Comparison of ENCODE assay signal across 8 mouse cellular contexts in genomic region chr10:30655655-30656054, GRCm38 (mm10). TPM values are rescaled to one million over a fixed set of nuclear protein-coding genes. Genes with fewer than 3 reads are reported as not detected.
A peak's percentile ranks its signal among the peaks of the same experiment; 100 is the strongest.
DNase-seq lines count a peak whose midpoint lies in the region; ATAC-seq and TF ChIP-seq lines count a peak whose summit lies in the region.

No protein-coding gene starts in this region.

- H3K4me1 ChIP-seq in kidney, adult 2 months (ENCODE audit: control insufficient read depth, insufficient read depth, low read length): no peaks in the 10 kb centered on the region
- no peaks in the 10 kb centered on the region for H3K4me1 ChIP-seq in embryonic facial prominence, embryonic 12.5 days
- H3K4me1 ChIP-seq in forebrain, postnatal 0 days (ENCODE audit: insufficient read depth): no peaks in the 10 kb centered on the region

- peak; percentile 30 for DNase-seq in kidney, adult 2 months
- no peak for DNase-seq in kidney, adult 18-20 months
- peak; percentile 31 to 44 for DNase-seq in kidney, postnatal 4 days
- peak; percentile 42 for DNase-seq in neural tube, embryonic 10.5 days (ENCODE audit: extremely low spot score, low spot score)
- no peak for DNase-seq in left cerebral cortex, postnatal 14 days (ENCODE audit: low spot score in 2 of 2)
- no peak for DNase-seq in adrenal gland, postnatal 25 days
- DNase-seq in forebrain, postnatal 0 days: no peak

- WGBS in kidney, adult 2 months: 24% methylated on average over 5 of the region's 5 CpGs
- WGBS in embryonic facial prominence, embryonic 12.5 days: 5% methylated on average over 5 of the region's 5 CpGs
- WGBS in forebrain, postnatal 0 days: 27% methylated on average over 5 of the region's 5 CpGs

- no peak for TF ChIP-seq POLR2A in kidney, adult 2 months (IDR thresholded peaks at IDR 0.05; ENCODE audit: low read depth, low read length)

- peak overlapping the region; percentile 5; the same call in 1 of the 2 replicates for H3K27ac ChIP-seq in kidney, adult 2 months (ENCODE audit: insufficient read depth, low read depth, low read length)
- H3K27ac ChIP-seq in embryonic facial prominence, embryonic 12.5 days: 0 out of 2 replicates have a peak overlapping the region, but pooled peaks have one; percentile 57
- H3K27ac ChIP-seq in forebrain, postnatal 0 days (ENCODE audit: low read depth, low read length): no peak overlapping the region

- H3K4me2 ChIP-seq in embryonic facial prominence, embryonic 12.5 days (replicated peaks): peak overlapping the region; percentile 47
- H3K4me2 ChIP-seq in forebrain, postnatal 0 days (ENCODE audit: low read depth): no peak overlapping the region

- no peaks in the 10 kb centered on the region for H3K27me3 ChIP-seq in kidney, adult 2 months (replicated peaks; ENCODE audit: control insufficient read depth, insufficient read depth, low read length)
- no peaks in the 10 kb centered on the region for H3K27me3 ChIP-seq in embryonic facial prominence, embryonic 12.5 days
- no peaks in the 10 kb centered on the region for H3K27me3 ChIP-seq in forebrain, postnatal 0 days (ENCODE audit: insufficient read depth, low read length)

- peak overlapping the region; percentile 40 for H3K4me3 ChIP-seq in kidney, adult 2 months (ENCODE audit: insufficient read depth, low read depth, low read length)
- peak overlapping the region; percentile 33 for H3K4me3 ChIP-seq in embryonic facial prominence, embryonic 12.5 days
- no peak overlapping the region for H3K4me3 ChIP-seq in forebrain, postnatal 0 days (ENCODE audit: low read depth, low read length)

- H3K9ac ChIP-seq in embryonic facial prominence, embryonic 12.5 days: no peak overlapping the region
- H3K9ac ChIP-seq in forebrain, postnatal 0 days: no peak overlapping the region

- intact Hi-C loops in left cerebral cortex, postnatal 14 days (cut with DNase I): no loop called here

- TF ChIP-seq CTCF in kidney, adult 2 months (conservative IDR thresholded peaks at IDR 0.05; ENCODE audit: insufficient read depth, insufficient read length, low read depth, low read length): no peak
- no peak for TF ChIP-seq CTCF in forebrain, postnatal 0 days (IDR thresholded peaks at IDR 0.05; ENCODE audit: low read depth)

- no peaks in the 10 kb centered on the region for H3K9me3 ChIP-seq in embryonic facial prominence, embryonic 12.5 days
- no peaks in the 10 kb centered on the region for H3K9me3 ChIP-seq in forebrain, postnatal 0 days (ENCODE audit: low read length)

- ATAC-seq in embryonic facial prominence, embryonic 12.5 days (ENCODE audit: insufficient number of reproducible peaks, insufficient read depth, low FRiP score, low TSS enrichment): peak; percentile 41; the same call in 1 of the 2 replicates
- no peak for ATAC-seq in forebrain, postnatal 0 days

- peaks cover 12% of the 10 kb centered on the region; the same call in 1 of the 2 replicates for H3K36me3 ChIP-seq in kidney, adult 2 months (ENCODE audit: control insufficient read depth, insufficient read depth, low read length)
- no peaks in the 10 kb centered on the region for H3K36me3 ChIP-seq in embryonic facial prominence, embryonic 12.5 days
- H3K36me3 ChIP-seq in forebrain, postnatal 0 days (ENCODE audit: insufficient read depth): peaks cover 39% of the 10 kb centered on the region

RNA-seq across cellular contexts. Expression of gene Hint3, which starts 26.2 kb away (rescaled TPM):
- polyA plus RNA-seq in kidney, adult 2 months (2012; rRNA removed): 17.5 and 20.3 TPM in 2 replicates
- polyA plus RNA-seq in embryonic facial prominence, embryonic 12.5 days (2016; fragmentation: Nextera tagmentation; extraction: Ambion mirVana): 21.6 and 22.7 TPM in 2 replicates
- 10 to 100 TPM; 40.2 to 41.7 TPM for total RNA-seq in left cerebral cortex, postnatal 14 days (2021)
- total RNA-seq in adrenal gland, postnatal 25 days (2021): 48.5 and 65.1 TPM in 2 replicates
- total RNA-seq in forebrain, postnatal 0 days (2014; rRNA removed): 30.8 and 43.8 TPM in 2 replicates
- 13.3 and 15.6 TPM in 2 replicates for polyA plus RNA-seq in forebrain, postnatal 0 days (2015; fragmentation: Nextera tagmentation; extraction: Ambion mirVana)

RNA-seq across cellular contexts. Expression of gene Trmt11, which starts 55.1 kb away (rescaled TPM):
- polyA plus RNA-seq in kidney, adult 2 months (2012; rRNA removed): 0.84 and 1.4 TPM in 2 replicates
- 32.0 and 35.3 TPM in 2 replicates for polyA plus RNA-seq in embryonic facial prominence, embryonic 12.5 days (2016; fragmentation: Nextera tagmentation; extraction: Ambion mirVana)
- total RNA-seq in left cerebral cortex, postnatal 14 days (2021): 1 to 10 TPM; 8.2 TPM
- total RNA-seq in adrenal gland, postnatal 25 days (2021): 10.8 and 11.7 TPM in 2 replicates
- 13.9 and 18.3 TPM in 2 replicates for total RNA-seq in forebrain, postnatal 0 days (2014; rRNA removed)
- 16.2 and 19.9 TPM in 2 replicates for polyA plus RNA-seq in forebrain, postnatal 0 days (2015; fragmentation: Nextera tagmentation; extraction: Ambion mirVana)

Comparison
In these comparisons a context has a peak if more than half of its experiments do, and no peak if none do; other contexts are left out.
1. DNase-seq: peak in kidney, adult 2 months (single experiment), kidney, postnatal 4 days (2 of 2) and neural tube, embryonic 10.5 days (single experiment); none in kidney, adult 18-20 months (single experiment), left cerebral cortex, postnatal 14 days (0 of 2), adrenal gland, postnatal 25 days (single experiment) and forebrain, postnatal 0 days (single experiment).